Mouse (Mus musculus): ENCODE results near the gene Hspb6. TPM values are rescaled to one million over a fixed set of nuclear protein-coding genes. Genes with fewer than 3 reads are reported as not detected.

The Hspb6 gene
- total and polyA plus RNA-seq, 3 experiments = 718 to 1,866 (median 804) TPM

DNA sequence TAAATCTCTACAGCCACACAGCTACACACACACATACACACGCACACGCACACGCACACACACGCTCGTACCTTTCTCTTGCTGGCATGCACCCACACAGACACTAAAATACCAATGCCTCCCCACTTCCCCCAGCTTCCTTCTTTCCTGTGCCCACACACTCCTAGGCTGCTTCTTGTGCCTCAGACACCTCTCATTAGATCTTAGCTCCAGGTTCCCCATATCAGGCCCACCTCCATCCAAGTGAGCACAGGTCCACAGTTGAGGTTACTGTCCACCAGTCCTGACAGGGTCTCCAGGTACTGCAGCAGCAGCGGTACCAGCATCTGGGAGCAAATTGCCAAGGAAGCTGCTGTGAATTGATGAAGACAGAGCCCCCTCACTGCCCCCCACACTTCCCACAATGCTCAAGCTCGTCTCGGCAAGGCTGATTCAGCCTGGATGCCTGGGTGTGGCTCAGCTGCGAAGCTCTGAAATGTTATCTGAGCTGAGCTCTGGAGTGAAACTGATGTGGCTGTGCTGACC is 20.6 kb upstream of the Hspb6 start:
- Histone ChIP-seq H3K4me1 (ENCODE audit: control insufficient read depth, insufficient read depth, low read length) (peaks cover 3% of the 10 kb centered on the region; the same call in 1 of the 2 replicates), H3K27ac (no peak overlapping the region), H3K27me3 (ENCODE audit: control insufficient read depth, insufficient read depth, low read length) (no peaks in the 10 kb centered on the region), H3K36me3 (ENCODE audit: control insufficient read depth, insufficient read depth, low read length) (no peaks in the 10 kb centered on the region), H3K9ac (ENCODE audit: low read depth, low read length) (no peak overlapping the region), H3K79me2 (replicated peaks; ENCODE audit: control insufficient read depth, insufficient read depth, low read length) (no peaks in the 10 kb centered on the region), H3K4me3 (no peak overlapping the region)
- intact Hi-C loops (cut with DNase I) = loop anchor here (5.0 kb wide), 1 partner anchor 159 kb away; no protein-coding TSS in a partner anchor
- no peak for DNase-seq
- TF ChIP-seq POLR2A (IDR thresholded peaks at IDR 0.05; ENCODE audit: insufficient read depth, low read depth, low read length) = no peak
- no peak for TF ChIP-seq EP300 (IDR thresholded peaks at IDR 0.05; ENCODE audit: insufficient read depth, low read depth, low read length)
- TF ChIP-seq CTCF (IDR thresholded peaks at IDR 0.05) = no peak
- 88% methylated on average over 9 of the region's 9 CpGs for WGBS

DNA sequence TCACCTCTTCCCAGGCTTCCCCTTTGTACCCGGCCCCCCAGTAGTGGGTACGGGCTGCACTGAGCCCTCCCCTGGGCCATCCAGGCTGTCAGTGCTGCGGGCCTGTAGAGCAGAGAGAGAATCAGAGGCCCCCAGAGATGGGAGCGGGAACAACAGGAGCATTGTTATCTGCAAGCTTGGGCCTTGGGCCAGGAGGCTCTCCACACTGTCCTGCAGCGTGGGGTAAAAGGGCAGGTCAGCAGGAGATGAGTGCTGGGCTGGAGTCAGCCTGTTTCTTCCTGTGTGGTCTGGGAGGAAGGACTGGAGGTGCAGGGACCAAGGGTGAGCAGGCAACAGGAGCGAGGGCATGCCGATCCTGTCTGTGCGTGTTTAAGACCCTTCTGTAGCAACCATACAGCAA is 19.0 kb upstream of the Hspb6 start:
- no peaks in the 10 kb centered on the region for H3K36me3 ChIP-seq (ENCODE audit: control insufficient read depth, insufficient read depth, low read length)
- no peaks in the 10 kb centered on the region for H3K27me3 ChIP-seq (ENCODE audit: control insufficient read depth, insufficient read depth, low read length)
- TF ChIP-seq CTCF (IDR thresholded peaks at IDR 0.05) (no peak), POLR2A (IDR thresholded peaks at IDR 0.05; ENCODE audit: insufficient read depth, low read depth, low read length) (no peak), EP300 (IDR thresholded peaks at IDR 0.05; ENCODE audit: insufficient read depth, low read depth, low read length) (no peak)
- peaks cover 3% of the 10 kb centered on the region; the same call in 1 of the 2 replicates for H3K4me1 ChIP-seq (ENCODE audit: control insufficient read depth, insufficient read depth, low read length)
- peak in 1 of 2 experiments; percentile 21 for DNase-seq
- no peak overlapping the region for H3K9ac ChIP-seq (ENCODE audit: low read depth, low read length)
- intact Hi-C loops (cut with DNase I) = loop anchor here (5.0 kb wide), 1 partner anchor 161 kb away; no protein-coding TSS in a partner anchor
- H3K27ac ChIP-seq = no peak overlapping the region
- 19% methylated on average over 8 of the region's 8 CpGs for WGBS
- H3K79me2 ChIP-seq (replicated peaks; ENCODE audit: control insufficient read depth, insufficient read depth, low read length) = no peaks in the 10 kb centered on the region
- H3K4me3 ChIP-seq = no peak overlapping the region

DNA sequence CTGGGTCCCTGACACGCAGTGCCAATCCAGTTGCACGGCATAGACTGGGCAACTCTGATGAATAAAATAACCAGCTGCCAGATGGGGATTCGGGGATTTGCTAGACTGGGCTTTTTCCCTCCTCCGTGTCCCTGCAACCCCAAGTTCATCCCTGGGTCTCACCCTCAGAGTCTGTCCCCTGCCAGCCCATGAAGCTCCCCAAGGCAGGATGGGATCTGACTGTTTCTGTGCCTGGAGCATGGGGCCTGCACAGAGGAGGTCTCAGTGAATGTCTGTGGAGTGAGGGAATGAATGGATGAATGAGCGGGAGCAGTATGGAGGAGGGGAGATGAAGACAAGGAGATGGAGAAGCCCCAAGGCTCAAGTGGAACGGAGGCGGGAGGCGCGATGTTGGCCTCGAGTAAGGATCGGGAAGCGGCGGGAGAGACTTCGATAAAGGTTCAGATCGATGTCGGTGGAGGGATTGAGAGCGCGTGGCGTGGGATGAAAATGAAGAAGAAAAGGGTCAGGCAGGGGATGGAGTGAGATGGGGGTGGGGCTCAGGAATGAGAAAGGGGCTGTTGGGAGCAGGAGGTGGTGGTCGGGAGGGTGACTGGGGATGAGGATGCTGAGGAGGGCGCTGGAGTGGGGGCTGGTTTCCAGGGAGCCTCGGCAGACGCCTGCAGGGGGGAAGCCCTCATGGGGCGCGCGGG is 17.9 kb upstream of the Hspb6 start:
- Histone ChIP-seq H3K27ac (no peak overlapping the region), H3K79me2 (replicated peaks; ENCODE audit: control insufficient read depth, insufficient read depth, low read length) (no peaks in the 10 kb centered on the region), H3K36me3 (ENCODE audit: control insufficient read depth, insufficient read depth, low read length) (no peaks in the 10 kb centered on the region), H3K4me1 (ENCODE audit: control insufficient read depth, insufficient read depth, low read length) (peaks cover 3% of the 10 kb centered on the region; the same call in 1 of the 2 replicates), H3K9ac (ENCODE audit: low read depth, low read length) (peak overlapping the region; percentile 80), H3K4me3 (peak overlapping the region; percentile 66), H3K27me3 (ENCODE audit: control insufficient read depth, insufficient read depth, low read length) (no peaks in the 10 kb centered on the region)
- DNase-seq = peak in 1 of 2 experiments; percentile 41
- 18% methylated on average over 26 of the region's 26 CpGs for WGBS
- TF ChIP-seq POLR2A (IDR thresholded peaks at IDR 0.05; ENCODE audit: insufficient read depth, low read depth, low read length) = no peak
- TF ChIP-seq CTCF (IDR thresholded peaks at IDR 0.05) = no peak
- TF ChIP-seq EP300 (IDR thresholded peaks at IDR 0.05; ENCODE audit: insufficient read depth, low read depth, low read length) = no peak
- intact Hi-C loops (cut with DNase I) = loop anchor here (2.0 to 5.0 kb wide), 2 partner anchors 17 to 162 kb away; no protein-coding TSS in a partner anchor

DNA sequence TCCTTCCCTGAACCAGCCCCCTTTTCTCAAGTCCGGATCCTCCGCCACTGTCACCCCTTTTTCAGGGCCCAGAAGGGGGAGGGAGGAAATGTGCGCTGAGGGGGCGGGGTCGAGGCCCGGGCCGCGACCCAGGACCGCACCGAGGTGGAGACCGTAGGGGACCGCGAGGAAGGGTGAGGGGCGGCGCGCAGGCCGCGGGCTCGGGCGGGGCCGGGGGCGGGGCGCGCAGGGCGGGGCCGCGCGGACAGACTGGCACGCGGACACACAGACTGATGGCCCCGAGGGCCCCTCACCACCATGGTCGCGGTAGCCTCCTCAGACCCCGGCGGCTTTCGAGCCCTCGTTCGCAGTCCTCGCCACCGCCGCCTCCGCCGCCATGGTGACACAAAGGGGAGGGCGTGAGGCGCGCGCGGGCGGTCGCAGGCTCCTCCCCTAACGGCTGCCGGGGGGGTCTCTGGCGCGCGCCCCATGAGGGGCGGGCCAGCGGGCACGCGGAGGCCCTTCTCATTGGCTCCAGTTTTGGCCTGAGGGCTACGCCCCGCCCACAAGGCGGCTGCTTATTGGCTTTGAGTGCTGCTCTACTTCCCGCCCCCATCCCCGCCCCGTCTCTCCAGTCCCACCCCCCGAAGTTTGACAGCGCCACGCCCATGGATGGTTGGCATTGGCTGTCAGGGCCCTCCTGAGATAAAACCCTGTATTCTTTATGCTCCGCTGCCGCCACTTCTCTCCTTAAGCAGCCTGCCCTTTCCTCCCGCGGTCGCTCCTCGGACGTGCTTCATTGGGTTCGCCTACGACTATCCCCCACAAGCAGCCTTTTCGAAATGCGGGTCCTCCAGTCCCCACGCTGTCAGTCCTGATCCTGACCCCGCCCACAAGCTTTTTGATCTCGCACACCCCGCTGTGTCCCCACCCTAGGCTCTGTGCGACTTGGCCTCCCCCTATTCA is 17.1 kb upstream of the Hspb6 start, which contains the start of gene Arhgap33:
Gene Arhgap33 (minus strand): TSS at position 428 of the 945 bp plus-strand sequence.
- no peaks in the 10 kb centered on the region for H3K36me3 ChIP-seq (ENCODE audit: control insufficient read depth, insufficient read depth, low read length)
- H3K79me2 ChIP-seq (replicated peaks; ENCODE audit: control insufficient read depth, insufficient read depth, low read length) = no peaks in the 10 kb centered on the region
- no peak for TF ChIP-seq POLR2A (IDR thresholded peaks at IDR 0.05; ENCODE audit: insufficient read depth, low read depth, low read length)
- no peaks in the 10 kb centered on the region for H3K27me3 ChIP-seq (ENCODE audit: control insufficient read depth, insufficient read depth, low read length)
- peaks cover 3% of the 10 kb centered on the region; the same call in 1 of the 2 replicates for H3K4me1 ChIP-seq (ENCODE audit: control insufficient read depth, insufficient read depth, low read length)
- 1% methylated on average over 76 of the region's 84 CpGs for WGBS
- intact Hi-C loops (cut with DNase I) = loop anchor here (2.0 to 5.0 kb wide), 2 partner anchors 16 to 163 kb away; no protein-coding TSS in a partner anchor
- H3K9ac ChIP-seq (ENCODE audit: low read depth, low read length) = peak within 1 kb of the TSS; percentile 80
- no peak within 1 kb of the TSS for H3K27ac ChIP-seq
- peak within 1 kb of the TSS; percentile 66 for H3K4me3 ChIP-seq
- peak; percentile 96 for DNase-seq

DNA sequence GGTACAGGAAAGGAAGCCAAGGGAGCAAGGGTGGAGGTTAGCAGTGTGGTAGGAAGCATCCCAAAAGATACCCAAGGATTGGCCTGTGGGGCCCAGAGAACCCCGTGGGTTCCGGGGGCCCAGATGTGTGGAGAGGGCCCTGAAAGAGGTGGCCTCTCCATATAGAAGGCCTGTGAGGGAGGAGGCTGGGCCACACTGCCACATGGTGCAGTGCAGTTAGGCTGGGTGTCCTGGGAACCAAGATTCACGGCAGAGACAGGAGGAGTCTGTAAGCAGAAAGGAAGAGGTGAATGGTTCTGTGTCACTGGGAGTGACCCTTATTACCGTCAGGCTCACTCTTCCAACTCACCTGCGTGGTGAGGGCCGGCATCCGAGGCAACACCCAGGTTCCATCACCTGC is 11.4 kb upstream of the Hspb6 start:
- no peak for DNase-seq
- H3K4me3 ChIP-seq = no peak overlapping the region
- H3K27ac ChIP-seq = no peak overlapping the region
- WGBS = 89% methylated on average over 7 of the region's 7 CpGs
- no peaks in the 10 kb centered on the region for H3K27me3 ChIP-seq (ENCODE audit: control insufficient read depth, insufficient read depth, low read length)
- no peaks in the 10 kb centered on the region for H3K36me3 ChIP-seq (ENCODE audit: control insufficient read depth, insufficient read depth, low read length)
- TF ChIP-seq EP300 (IDR thresholded peaks at IDR 0.05; ENCODE audit: insufficient read depth, low read depth, low read length) = no peak
- TF ChIP-seq POLR2A (IDR thresholded peaks at IDR 0.05; ENCODE audit: insufficient read depth, low read depth, low read length) = no peak
- no peak for TF ChIP-seq CTCF (IDR thresholded peaks at IDR 0.05)
- no peaks in the 10 kb centered on the region for H3K4me1 ChIP-seq (ENCODE audit: control insufficient read depth, insufficient read depth, low read length)
- intact Hi-C loops (cut with DNase I) = no loop called here
- H3K9ac ChIP-seq (ENCODE audit: low read depth, low read length) = no peak overlapping the region
- H3K79me2 ChIP-seq (replicated peaks; ENCODE audit: control insufficient read depth, insufficient read depth, low read length) = no peaks in the 10 kb centered on the region
